Mouse (Mus musculus): ENCODE data around the gene Klf13. TPM values are rescaled to one million over a fixed set of nuclear protein-coding genes. Genes with fewer than 3 reads are reported as not detected.

The Klf13 gene
- polyA plus RNA-seq, 1 experiment from 2014 or later: 15.3 TPM

- H3K36me3 ChIP-seq (replicated peaks): peaks cover 16% of the 10 kb centered on the region
Observed at GRCm38 (mm10) chr7:63895223-63895622, 43.5 kb downstream of the Klf13 start.

GRCm38 (mm10) chr7:63894662-63895061 is 44.1 kb downstream of the Klf13 start:
- Histone ChIP-seq H3K9ac (no peak overlapping the region), H3K9me3 (replicated peaks) (no peaks in the 10 kb centered on the region), H3K4me3 (replicated peaks) (no peak overlapping the region), H3K4me2 (no peak overlapping the region), H3K4me1 (replicated peaks) (peaks cover 55% of the 10 kb centered on the region), H3K27ac (replicated peaks) (no peak overlapping the region), H3K27me3 (no peaks in the 10 kb centered on the region), H3K36me3 (replicated peaks) (peaks cover 21% of the 10 kb centered on the region)
- 50% methylated on average over 4 of the region's 4 CpGs for WGBS (ENCODE audit: insufficient replicate concordance)
- no peak for ATAC-seq (ENCODE audit: insufficient read depth)

More at GRCm38 (mm10) chr7:63895223-63895622, 43.5 kb downstream of the Klf13 start:
- WGBS (ENCODE audit: insufficient replicate concordance): 82% methylated on average over 3 of the region's 3 CpGs
- H3K27me3 ChIP-seq: no peaks in the 10 kb centered on the region
- H3K4me2 ChIP-seq: no peak overlapping the region
- ATAC-seq (ENCODE audit: insufficient read depth): no peak
- no peaks in the 10 kb centered on the region for H3K9me3 ChIP-seq (replicated peaks)
- peaks cover 60% of the 10 kb centered on the region for H3K4me1 ChIP-seq (replicated peaks)
- no peak overlapping the region for H3K9ac ChIP-seq
- no peak overlapping the region for H3K4me3 ChIP-seq (replicated peaks)
- no peak overlapping the region for H3K27ac ChIP-seq (replicated peaks)

- Histone ChIP-seq H3K27ac (replicated peaks) (no peak overlapping the region), H3K9ac (no peak overlapping the region), H3K9me3 (replicated peaks) (no peaks in the 10 kb centered on the region), H3K4me2 (no peak overlapping the region), H3K4me1 (replicated peaks) (peaks cover 50% of the 10 kb centered on the region), H3K4me3 (replicated peaks) (no peak overlapping the region), H3K36me3 (replicated peaks) (peaks cover 28% of the 10 kb centered on the region), H3K27me3 (no peaks in the 10 kb centered on the region)
- WGBS (ENCODE audit: insufficient replicate concordance): 55% methylated on average over 4 of the region's 4 CpGs
- no peak for ATAC-seq (ENCODE audit: insufficient read depth)
Observed at GRCm38 (mm10) chr7:63893729-63894128, 45.0 kb downstream of the Klf13 start.

GRCm38 (mm10) chr7:63893201-63893600 is 45.5 kb downstream of the Klf13 start:
- H3K4me3 ChIP-seq (replicated peaks): no peak overlapping the region
- 90% methylated on average over 5 of the region's 5 CpGs for WGBS (ENCODE audit: insufficient replicate concordance)
- H3K4me2 ChIP-seq: no peak overlapping the region
- peaks cover 28% of the 10 kb centered on the region for H3K36me3 ChIP-seq (replicated peaks)
- ATAC-seq (ENCODE audit: insufficient read depth): no peak
- no peak overlapping the region for H3K9ac ChIP-seq
- H3K27me3 ChIP-seq: no peaks in the 10 kb centered on the region
- peaks cover 45% of the 10 kb centered on the region for H3K4me1 ChIP-seq (replicated peaks)
- H3K9me3 ChIP-seq (replicated peaks): no peaks in the 10 kb centered on the region
- H3K27ac ChIP-seq (replicated peaks): no peak overlapping the region

GRCm38 (mm10) chr7:63891488-63892075 is 47.1 kb downstream of the Klf13 start:
- peaks cover 29% of the 10 kb centered on the region for H3K4me1 ChIP-seq (replicated peaks)
- 83% methylated on average over 43 of the region's 43 CpGs for WGBS (ENCODE audit: insufficient replicate concordance)
- H3K4me2 ChIP-seq: no peak overlapping the region
- no peak overlapping the region for H3K9ac ChIP-seq
- no peak overlapping the region for H3K4me3 ChIP-seq (replicated peaks)
- H3K27ac ChIP-seq (replicated peaks): no peak overlapping the region
- no peaks in the 10 kb centered on the region for H3K27me3 ChIP-seq
- H3K36me3 ChIP-seq (replicated peaks): peaks cover 28% of the 10 kb centered on the region
- no peak for ATAC-seq (ENCODE audit: insufficient read depth)
- H3K9me3 ChIP-seq (replicated peaks): no peaks in the 10 kb centered on the region

GRCm38 (mm10) chr7:63889116-63889975 is 49.4 kb downstream of the Klf13 start:
- no peaks in the 10 kb centered on the region for H3K9me3 ChIP-seq (replicated peaks)
- peaks cover 28% of the 10 kb centered on the region for H3K36me3 ChIP-seq (replicated peaks)
- H3K27me3 ChIP-seq: no peaks in the 10 kb centered on the region
- no peak overlapping the region for H3K4me3 ChIP-seq (replicated peaks)
- H3K4me1 ChIP-seq (replicated peaks): peaks cover 7% of the 10 kb centered on the region; the same call in 1 of the 2 replicates
- no peak overlapping the region for H3K4me2 ChIP-seq
- H3K27ac ChIP-seq (replicated peaks): no peak overlapping the region
- H3K9ac ChIP-seq: no peak overlapping the region
- WGBS (ENCODE audit: insufficient replicate concordance): 79% methylated on average over 9 of the region's 9 CpGs
- ATAC-seq (ENCODE audit: insufficient read depth): no peak

GRCm38 (mm10) chr7:63888674-63889073 is 50.0 kb downstream of the Klf13 start:
- Histone ChIP-seq H3K9me3 (replicated peaks) (no peaks in the 10 kb centered on the region), H3K4me3 (replicated peaks) (no peak overlapping the region), H3K36me3 (replicated peaks) (peaks cover 28% of the 10 kb centered on the region), H3K27ac (replicated peaks) (no peak overlapping the region), H3K4me1 (replicated peaks) (0 out of 2 replicates have a peak, but pooled peaks cover 7% of the 10 kb centered on the region), H3K9ac (no peak overlapping the region), H3K4me2 (no peak overlapping the region), H3K27me3 (no peaks in the 10 kb centered on the region)
- 71% methylated on average over 6 of the region's 6 CpGs for WGBS (ENCODE audit: insufficient replicate concordance)
- no peak for ATAC-seq (ENCODE audit: insufficient read depth)

GRCm38 (mm10) chr7:63887602-63888123 is 51.1 kb downstream of the Klf13 start:
- no peaks in the 10 kb centered on the region for H3K9me3 ChIP-seq (replicated peaks)
- no peak overlapping the region for H3K27ac ChIP-seq (replicated peaks)
- H3K4me2 ChIP-seq: no peak overlapping the region
- no peaks in the 10 kb centered on the region for H3K4me1 ChIP-seq (replicated peaks)
- peaks cover 28% of the 10 kb centered on the region for H3K36me3 ChIP-seq (replicated peaks)
- H3K9ac ChIP-seq: no peak overlapping the region
- H3K27me3 ChIP-seq: no peaks in the 10 kb centered on the region
- WGBS (ENCODE audit: insufficient replicate concordance): 72% methylated on average over 10 of the region's 10 CpGs
- no peak overlapping the region for H3K4me3 ChIP-seq (replicated peaks)
- ATAC-seq (ENCODE audit: insufficient read depth): no peak

GRCm38 (mm10) chr7:63887034-63887551 is 51.6 kb downstream of the Klf13 start:
- Histone ChIP-seq H3K9me3 (replicated peaks) (no peaks in the 10 kb centered on the region), H3K9ac (no peak overlapping the region), H3K27me3 (no peaks in the 10 kb centered on the region), H3K27ac (replicated peaks) (no peak overlapping the region), H3K4me2 (no peak overlapping the region), H3K36me3 (replicated peaks) (peaks cover 28% of the 10 kb centered on the region), H3K4me1 (replicated peaks) (no peaks in the 10 kb centered on the region), H3K4me3 (replicated peaks) (no peak overlapping the region)
- no peak; the same call in 1 of the 2 replicates for ATAC-seq (ENCODE audit: insufficient read depth)
- 53% methylated on average over 8 of the region's 8 CpGs for WGBS (ENCODE audit: insufficient replicate concordance)

- H3K27ac ChIP-seq (replicated peaks): no peak overlapping the region
- H3K4me1 ChIP-seq (replicated peaks): no peaks in the 10 kb centered on the region
- no peak overlapping the region for H3K4me3 ChIP-seq (replicated peaks)
- 75% methylated on average over 7 of the region's 7 CpGs for WGBS (ENCODE audit: insufficient replicate concordance)
- no peak overlapping the region for H3K4me2 ChIP-seq
- no peak for ATAC-seq (ENCODE audit: insufficient read depth)
- H3K36me3 ChIP-seq (replicated peaks): peaks cover 11% of the 10 kb centered on the region
- H3K9ac ChIP-seq: no peak overlapping the region
- H3K27me3 ChIP-seq: no peaks in the 10 kb centered on the region
- H3K9me3 ChIP-seq (replicated peaks): no peaks in the 10 kb centered on the region
Observed at GRCm38 (mm10) chr7:63885025-63885424, 53.7 kb downstream of the Klf13 start.

- peaks cover 2% of the 10 kb centered on the region; the same call in 1 of the 2 replicates for H3K4me1 ChIP-seq (replicated peaks)
- H3K9me3 ChIP-seq (replicated peaks): no peaks in the 10 kb centered on the region
- no peaks in the 10 kb centered on the region for H3K27me3 ChIP-seq
- 70% methylated on average over 7 of the region's 7 CpGs for WGBS (ENCODE audit: insufficient replicate concordance)
- no peak for ATAC-seq (ENCODE audit: insufficient read depth)
- H3K4me3 ChIP-seq (replicated peaks): no peak overlapping the region
- H3K36me3 ChIP-seq (replicated peaks): no peaks in the 10 kb centered on the region
- H3K4me2 ChIP-seq: no peak overlapping the region
- no peak overlapping the region for H3K9ac ChIP-seq
- no peak overlapping the region for H3K27ac ChIP-seq (replicated peaks)
Observed at GRCm38 (mm10) chr7:63882739-63883138, 56.0 kb downstream of the Klf13 start.
